Mouse (Mus musculus) kidney, postnatal 36 days (tissue): ENCODE results near the gene Prrt3.
A peak's percentile ranks its signal among the peaks of the same experiment; 100 is the strongest.

Experiments
- DNase-seq, 2 experiments: peaks; one replicate each; pipeline ENCODE4 v3.0.0; 2021 to 2022; ENCODE audit warnings: mixed read lengths in 2 of 2

Gene Prrt3

GRCm38 (mm10) chr6:113487125-113487576 is 14.6 kb downstream of the Prrt3 start:
- DNase-seq = peak; percentile 58 to 79

- peak in 1 of 2 experiments; percentile 27 for DNase-seq
Observed at GRCm38 (mm10) chr6:113483729-113484128, 18.0 kb downstream of the Prrt3 start.

GRCm38 (mm10) chr6:113483100-113483615 is 18.6 kb downstream of the Prrt3 start, which contains the start of gene Creld1:
Creld1 (plus strand) TSS chr6:113483297.
- peak; percentile 98 for DNase-seq

GRCm38 (mm10) chr6:113482477-113483099 is 19.1 kb downstream of the Prrt3 start:
- DNase-seq = peak in 1 of 2 experiments; percentile 63

- peak; percentile 62 to 67 for DNase-seq
Observed at GRCm38 (mm10) chr6:113480555-113481373, 21.0 kb downstream of the Prrt3 start.

- peak in 1 of 2 experiments; percentile 38 for DNase-seq
Observed at GRCm38 (mm10) chr6:113478906-113479305, 22.8 kb downstream of the Prrt3 start.

GRCm38 (mm10) chr6:113477353-113477752 is 24.4 kb downstream of the Prrt3 start:
- DNase-seq = no peak

GRCm38 (mm10) chr6:113473715-113474114 is 28.0 kb downstream of the Prrt3 start:
- no peak for DNase-seq

GRCm38 (mm10) chr6:113473246-113473645 is 28.5 kb downstream of the Prrt3 start:
- DNase-seq = no peak

- no peak for DNase-seq
Observed at GRCm38 (mm10) chr6:113472061-113472460, 29.7 kb downstream of the Prrt3 start.

- peak; percentile 82 for DNase-seq
Observed at GRCm38 (mm10) chr6:113471297-113471936, 30.3 kb downstream of the Prrt3 start, which contains the start of gene Il17rc. Il17rc (plus strand) TSS chr6:113471427.

- DNase-seq = peak; percentile 77 to 93
Observed at GRCm38 (mm10) chr6:113469432-113469831, 32.3 kb downstream of the Prrt3 start.

- peak; percentile 82 to 85 for DNase-seq
Observed at GRCm38 (mm10) chr6:113469021-113469420, 32.7 kb downstream of the Prrt3 start.

GRCm38 (mm10) chr6:113468512-113468911 is 33.2 kb downstream of the Prrt3 start:
- DNase-seq = no peak

- DNase-seq = peak in 1 of 2 experiments; percentile 30
Observed at GRCm38 (mm10) chr6:113465602-113466001, 36.1 kb downstream of the Prrt3 start.

- DNase-seq = no peak
Observed at GRCm38 (mm10) chr6:113464040-113464439, 37.7 kb downstream of the Prrt3 start.

- peak; percentile 51 to 60 for DNase-seq
Observed at GRCm38 (mm10) chr6:113458635-113459034, 43.1 kb downstream of the Prrt3 start.

GRCm38 (mm10) chr6:113457952-113458534 is 43.7 kb downstream of the Prrt3 start, which contains the start of gene Il17re:
Il17re (plus strand) TSS chr6:113458484.
- DNase-seq = no peak

- no peak for DNase-seq
Observed at GRCm38 (mm10) chr6:113455007-113455406, 46.7 kb downstream of the Prrt3 start.

GRCm38 (mm10) chr6:113451839-113452238 is 49.9 kb downstream of the Prrt3 start:
- DNase-seq = peak in 1 of 2 experiments; percentile 49

- DNase-seq = no peak
Observed at GRCm38 (mm10) chr6:113447639-113448038, 54.1 kb downstream of the Prrt3 start.

- DNase-seq = peak in 1 of 2 experiments; percentile 57
Observed at GRCm38 (mm10) chr6:113444207-113444965, 57.3 kb downstream of the Prrt3 start.
